Mouse (Mus musculus) liver, postnatal 0 days (tissue): ENCODE data around the gene Itgae.

ENCODE experiments used
- CTCF ChIP-seq: sonication (generic); IDR thresholded peaks from 2 replicates; pipeline ENCODE4 v1.5.1; 2016; ENCODE audit warnings: antibody characterized with exemption, low read depth
- EP300 ChIP-seq: IDR thresholded peaks from 2 replicates; pipeline ENCODE4 v1.6.1; 2016; ENCODE audit warnings: antibody characterized with exemption, low read depth, mild to moderate bottlenecking

DNA sequence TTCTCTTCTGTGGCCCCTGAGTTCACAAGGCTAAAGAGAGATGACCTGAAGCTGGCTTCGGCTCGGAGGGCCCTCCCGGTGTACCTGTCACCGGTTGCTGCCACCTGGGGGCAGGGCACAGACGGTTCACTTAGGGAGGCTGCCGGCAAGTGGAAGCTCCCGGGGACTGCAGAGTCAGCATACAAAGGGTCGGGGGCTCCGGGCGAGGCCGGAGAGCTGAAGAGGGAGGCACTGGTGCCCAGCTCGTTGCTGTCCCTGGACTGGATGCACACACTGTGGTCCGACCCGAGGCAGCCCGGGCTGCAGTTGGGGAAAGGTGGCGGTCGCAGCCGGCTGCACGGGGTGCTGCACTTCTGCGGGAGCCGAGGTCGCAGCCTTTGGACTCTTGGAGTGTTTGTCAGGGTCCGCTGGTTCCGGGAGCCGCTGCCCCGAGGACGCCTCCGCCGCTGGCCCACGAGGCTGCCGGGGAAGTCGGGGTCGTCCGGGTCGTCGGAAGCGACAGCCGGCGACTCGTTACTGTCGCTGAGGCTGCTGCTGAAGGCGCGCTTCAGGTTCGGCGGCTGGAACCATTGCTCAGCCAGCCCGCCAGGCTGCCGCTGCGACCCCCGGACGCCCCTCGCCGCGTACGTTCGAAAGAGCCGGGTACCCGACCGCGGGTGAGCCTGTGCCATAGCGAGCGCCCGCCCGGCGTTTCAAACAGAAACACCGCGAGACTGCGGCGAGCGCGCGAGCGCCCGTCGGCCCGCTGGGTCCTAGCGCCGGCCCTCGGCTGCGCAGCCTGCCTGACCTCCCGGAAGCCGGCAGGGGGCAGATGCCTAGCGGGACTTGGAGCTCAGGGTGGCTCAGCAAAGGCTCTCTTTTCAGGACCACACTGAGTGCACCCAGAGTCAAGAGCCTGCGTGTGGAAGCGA, 47.5 kb downstream of the Itgae start, which contains the start of gene Haspin:
- TF ChIP-seq CTCF (peak; percentile 98), EP300 (no peak)
